Mouse (Mus musculus): Measurements from ENCODE around the gene Armc6. TPM values are rescaled to one million over a fixed set of nuclear protein-coding genes. Genes with fewer than 3 reads are reported as not detected.

Gene Armc6
- total and polyA plus RNA-seq, 3 experiments: 7.0 to 9.4 (median 8.4) TPM

DNA sequence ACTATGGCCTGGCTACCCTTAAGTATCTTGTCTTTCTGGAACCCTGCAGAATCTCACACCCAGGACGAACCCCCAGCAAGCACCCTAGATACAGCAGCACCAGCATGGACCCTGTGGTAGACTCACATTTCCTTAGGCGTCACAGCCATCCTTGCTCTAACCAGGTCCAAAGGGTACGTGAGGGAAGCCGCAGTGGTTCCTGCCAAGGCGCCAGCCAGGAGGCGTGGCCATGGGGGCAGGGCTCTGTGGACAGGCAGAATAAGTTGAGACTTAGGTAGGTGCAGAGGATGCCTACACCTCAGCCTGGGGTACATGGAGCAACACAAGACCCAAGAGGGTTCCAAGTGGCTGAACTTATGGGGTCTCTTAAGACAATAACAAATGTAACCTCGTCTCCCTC lies 45.6 kb downstream of the Armc6 start:
- intact Hi-C loops (cut with DNase I): no loop called here
- H3K27ac ChIP-seq: no peak overlapping the region
- 52% methylated on average over 7 of the region's 7 CpGs for WGBS
- no peak for TF ChIP-seq EP300 (IDR thresholded peaks at IDR 0.05; ENCODE audit: insufficient read depth, low read depth, low read length)
- no peak for TF ChIP-seq CTCF (IDR thresholded peaks at IDR 0.05)
- no peak for TF ChIP-seq POLR2A (IDR thresholded peaks at IDR 0.05; ENCODE audit: insufficient read depth, low read depth, low read length)
- no peak overlapping the region for H3K9ac ChIP-seq (ENCODE audit: low read depth, low read length)
- H3K4me3 ChIP-seq: no peak overlapping the region
- peak; percentile 49 to 57 for DNase-seq
- H3K79me2 ChIP-seq (replicated peaks; ENCODE audit: control insufficient read depth, insufficient read depth, low read length): no peaks in the 10 kb centered on the region
- H3K4me1 ChIP-seq (ENCODE audit: control insufficient read depth, insufficient read depth, low read length): no peaks in the 10 kb centered on the region; the same call in 1 of the 2 replicates
- H3K36me3 ChIP-seq (ENCODE audit: control insufficient read depth, insufficient read depth, low read length): no peaks in the 10 kb centered on the region
- H3K27me3 ChIP-seq (ENCODE audit: control insufficient read depth, insufficient read depth, low read length): no peaks in the 10 kb centered on the region

- TF ChIP-seq EP300 (IDR thresholded peaks at IDR 0.05; ENCODE audit: insufficient read depth, low read depth, low read length): no peak
- no peak for TF ChIP-seq POLR2A (IDR thresholded peaks at IDR 0.05; ENCODE audit: insufficient read depth, low read depth, low read length)
- no peak for TF ChIP-seq CTCF (IDR thresholded peaks at IDR 0.05)
- intact Hi-C loops (cut with DNase I): no loop called here
- DNase-seq: no peak
- Histone ChIP-seq H3K27ac (no peak overlapping the region), H3K27me3 (ENCODE audit: control insufficient read depth, insufficient read depth, low read length) (no peaks in the 10 kb centered on the region), H3K4me1 (ENCODE audit: control insufficient read depth, insufficient read depth, low read length) (no peaks in the 10 kb centered on the region), H3K36me3 (ENCODE audit: control insufficient read depth, insufficient read depth, low read length) (no peaks in the 10 kb centered on the region), H3K9ac (ENCODE audit: low read depth, low read length) (no peak overlapping the region), H3K4me3 (no peak overlapping the region), H3K79me2 (replicated peaks; ENCODE audit: control insufficient read depth, insufficient read depth, low read length) (no peaks in the 10 kb centered on the region)
- WGBS: 82% methylated on average over 4 of the region's 4 CpGs
These were observed 51.1 kb downstream of the Armc6 start for GRCm38 (mm10) chr8:70183194-70183593.

DNA sequence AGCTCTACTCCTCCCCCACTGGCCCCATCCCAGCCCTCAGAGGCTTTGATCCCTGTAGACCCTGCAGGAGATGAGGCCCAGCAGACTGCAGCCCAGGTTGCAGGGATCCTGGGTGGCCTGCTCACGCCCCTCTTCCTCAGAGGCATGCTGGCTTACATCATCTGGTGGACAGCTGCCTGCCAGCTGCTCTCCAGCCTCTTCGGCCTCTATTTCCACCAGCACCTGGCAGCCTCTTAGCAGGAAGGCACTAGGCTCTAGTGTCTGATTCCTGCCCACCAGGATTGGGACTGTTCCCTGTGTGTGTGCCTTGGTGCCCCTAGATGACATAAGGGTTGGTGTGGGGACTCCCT lies 52.4 kb downstream of the Armc6 start:
- no peaks in the 10 kb centered on the region for H3K27me3 ChIP-seq (ENCODE audit: control insufficient read depth, insufficient read depth, low read length)
- intact Hi-C loops (cut with DNase I): no loop called here
- H3K36me3 ChIP-seq (ENCODE audit: control insufficient read depth, insufficient read depth, low read length): no peaks in the 10 kb centered on the region
- no peak for TF ChIP-seq POLR2A (IDR thresholded peaks at IDR 0.05; ENCODE audit: insufficient read depth, low read depth, low read length)
- no peak for TF ChIP-seq EP300 (IDR thresholded peaks at IDR 0.05; ENCODE audit: insufficient read depth, low read depth, low read length)
- no peak for TF ChIP-seq CTCF (IDR thresholded peaks at IDR 0.05)
- no peaks in the 10 kb centered on the region for H3K79me2 ChIP-seq (replicated peaks; ENCODE audit: control insufficient read depth, insufficient read depth, low read length)
- no peak for DNase-seq
- no peak overlapping the region for H3K9ac ChIP-seq (ENCODE audit: low read depth, low read length)
- H3K4me3 ChIP-seq: no peak overlapping the region
- no peak overlapping the region for H3K27ac ChIP-seq
- WGBS: 61% methylated on average over 2 of the region's 2 CpGs
- no peaks in the 10 kb centered on the region for H3K4me1 ChIP-seq (ENCODE audit: control insufficient read depth, insufficient read depth, low read length)

- H3K9ac ChIP-seq (ENCODE audit: low read depth, low read length): no peak overlapping the region
- no peak overlapping the region for H3K27ac ChIP-seq
- intact Hi-C loops (cut with DNase I): no loop called here
- no peak overlapping the region for H3K4me3 ChIP-seq
- no peaks in the 10 kb centered on the region for H3K79me2 ChIP-seq (replicated peaks; ENCODE audit: control insufficient read depth, insufficient read depth, low read length)
- no peak for DNase-seq
- TF ChIP-seq EP300 (IDR thresholded peaks at IDR 0.05; ENCODE audit: insufficient read depth, low read depth, low read length) (no peak), POLR2A (IDR thresholded peaks at IDR 0.05; ENCODE audit: insufficient read depth, low read depth, low read length) (no peak), CTCF (IDR thresholded peaks at IDR 0.05) (no peak)
- no peaks in the 10 kb centered on the region for H3K27me3 ChIP-seq (ENCODE audit: control insufficient read depth, insufficient read depth, low read length)
- H3K4me1 ChIP-seq (ENCODE audit: control insufficient read depth, insufficient read depth, low read length): no peaks in the 10 kb centered on the region
- 80% methylated on average over 16 of the region's 16 CpGs for WGBS
- H3K36me3 ChIP-seq (ENCODE audit: control insufficient read depth, insufficient read depth, low read length): no peaks in the 10 kb centered on the region
These were observed 52.9 kb downstream of the Armc6 start for GRCm38 (mm10) chr8:70181212-70181902.

- 95% methylated on average over 4 of the region's 4 CpGs for WGBS
- intact Hi-C loops (cut with DNase I): loop anchor here (5.0 kb wide), 1 partner anchor 43 kb away; no protein-coding TSS in a partner anchor
- TF ChIP-seq CTCF (IDR thresholded peaks at IDR 0.05): peak; percentile 67
- no peak for TF ChIP-seq EP300 (IDR thresholded peaks at IDR 0.05; ENCODE audit: insufficient read depth, low read depth, low read length)
These were observed 55.2 kb downstream of the Armc6 start for GRCm38 (mm10) chr8:70179082-70179481.

GRCm38 (mm10) chr8:70178231-70178630 lies 56.0 kb downstream of the Armc6 start:
- Histone ChIP-seq H3K9ac (ENCODE audit: low read depth, low read length) (no peak overlapping the region), H3K27ac (no peak overlapping the region), H3K36me3 (ENCODE audit: control insufficient read depth, insufficient read depth, low read length) (no peaks in the 10 kb centered on the region), H3K79me2 (replicated peaks; ENCODE audit: control insufficient read depth, insufficient read depth, low read length) (0 out of 2 replicates have a peak, but pooled peaks cover 1% of the 10 kb centered on the region), H3K4me3 (no peak overlapping the region), H3K4me1 (ENCODE audit: control insufficient read depth, insufficient read depth, low read length) (peaks cover 1% of the 10 kb centered on the region; the same call in 1 of the 2 replicates), H3K27me3 (ENCODE audit: control insufficient read depth, insufficient read depth, low read length) (no peaks in the 10 kb centered on the region)
- WGBS: 90% methylated on average over 2 of the region's 2 CpGs
- no peak for DNase-seq
- TF ChIP-seq POLR2A (IDR thresholded peaks at IDR 0.05; ENCODE audit: insufficient read depth, low read depth, low read length) (no peak), CTCF (IDR thresholded peaks at IDR 0.05) (no peak), EP300 (IDR thresholded peaks at IDR 0.05; ENCODE audit: insufficient read depth, low read depth, low read length) (no peak)
- intact Hi-C loops (cut with DNase I): loop anchor here (5.0 kb wide), 1 partner anchor 44 kb away; no protein-coding TSS in a partner anchor

More at GRCm38 (mm10) chr8:70179082-70179481, 55.2 kb downstream of the Armc6 start:
- Histone ChIP-seq H3K27me3 (ENCODE audit: control insufficient read depth, insufficient read depth, low read length) (no peaks in the 10 kb centered on the region), H3K36me3 (ENCODE audit: control insufficient read depth, insufficient read depth, low read length) (no peaks in the 10 kb centered on the region), H3K27ac (no peak overlapping the region), H3K4me3 (no peak overlapping the region), H3K4me1 (ENCODE audit: control insufficient read depth, insufficient read depth, low read length) (no peaks in the 10 kb centered on the region), H3K9ac (ENCODE audit: low read depth, low read length) (no peak overlapping the region), H3K79me2 (replicated peaks; ENCODE audit: control insufficient read depth, insufficient read depth, low read length) (no peaks in the 10 kb centered on the region)
- no peak for DNase-seq
